ENCODE assay signal across 15 mouse cellular contexts in the genomic region with DNA sequence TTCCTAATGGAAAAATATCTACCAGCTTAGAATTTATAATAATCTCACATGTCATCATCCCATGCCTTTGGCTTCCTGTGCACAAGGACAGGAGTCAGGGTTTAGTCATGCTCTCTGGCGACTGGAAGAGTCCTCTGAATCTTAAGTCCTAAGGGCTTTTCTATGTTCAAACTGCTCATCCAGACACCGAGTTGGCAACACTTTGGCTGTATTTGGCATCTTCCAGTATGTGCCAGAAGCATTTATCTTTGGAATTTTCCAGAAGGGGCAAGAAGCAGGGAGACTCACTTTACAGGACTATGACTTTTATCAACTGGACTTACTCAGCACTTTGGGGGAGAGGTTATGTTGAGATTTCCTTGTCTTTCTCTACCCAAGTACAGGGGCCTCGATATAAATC.
DNase-seq lines count a peak whose midpoint lies in the region.
"Had no signal": no experiment of that assay in that cellular context is flagged by ENCODE, and none has a peak within 500 bp of the region (broad histone marks: within the 10 kb centered on the region; RNA-seq: fewer than 3 reads in every experiment).

No protein-coding gene starts in this region.

- DNase-seq in heart, adult 11 months: peak; percentile 39
- DNase-seq in heart, adult 9 months (ENCODE audit: low spot score in 2 of 2): no peak
- DNase-seq in 3T3-L1 (ENCODE audit: low read depth, low spot score) (peak; percentile 66), NIH3T3 (ENCODE audit: low read depth) (peak; percentile 8)
- DNase-seq in kidney, adult 9 months: no peak
- no peak for DNase-seq in neural tube, embryonic 10.5 days (ENCODE audit: extremely low spot score, low spot score)
- DNase-seq: adrenal gland, postnatal 10 days; adrenal gland, postnatal 36 days; B cell, adult 2 months; cerebellum, adult 11-12 months; cerebellum, adult 2 months; cerebellum, adult 9-11 months; cerebellum, postnatal 14 days; cerebellum, postnatal 36 days; embryo, embryonic 11 days had no signal

Comparison
In these comparisons a context has a peak if more than half of its experiments do, and no peak if none do; other contexts are left out.
1. DNase-seq: peak in heart, adult 11 months (single experiment), 3T3-L1 (single experiment) and NIH3T3 (single experiment); none in heart, adult 9 months (0 of 2), kidney, adult 9 months (single experiment) and neural tube, embryonic 10.5 days (single experiment).